Mouse (Mus musculus): ENCODE measurements around the gene Fcrl6. TPM values are rescaled to one million over a fixed set of nuclear protein-coding genes. Genes with fewer than 3 reads are reported as not detected.

Gene Fcrl6
- polyA plus RNA-seq, 1 experiment from 2014 or later = not detected

DNA sequence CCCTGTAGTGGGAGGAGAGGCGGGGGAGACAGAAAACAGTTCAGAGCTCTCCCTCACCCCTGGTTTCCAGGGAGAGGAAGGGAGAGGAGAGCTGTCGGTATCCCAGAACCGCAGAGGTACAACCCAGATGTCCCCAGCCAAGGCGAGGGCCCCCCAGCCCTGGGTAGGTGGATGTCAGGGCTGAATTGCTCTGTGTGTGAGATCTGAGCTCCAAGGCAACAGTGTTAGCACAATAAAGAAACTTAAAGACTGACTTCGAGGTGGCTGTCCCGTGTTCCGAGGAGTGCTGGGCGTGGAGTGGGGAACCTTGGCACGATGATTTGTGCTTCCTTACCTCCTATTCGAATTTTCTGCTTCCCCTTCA lies 38.9 kb downstream of the Fcrl6 start:
- H3K36me3 ChIP-seq (ENCODE audit: control insufficient read depth, insufficient read depth, low read length) = no peaks in the 10 kb centered on the region
- peak overlapping the region in 1 of 2 experiments; percentile 35; a peak in 1 of 4 replicates for H3K27ac ChIP-seq (replicated peaks in 1 of 2; ENCODE audit: control insufficient read depth in 1 of 2, insufficient read depth in 1 of 2, low read depth in 2 of 2, low read length in 2 of 2)
- peaks cover 10 to 14% of the 10 kb centered on the region in 2 experiments; a peak in 3 of 4 replicates for H3K4me1 ChIP-seq (ENCODE audit: control insufficient read depth in 2 of 2, insufficient read depth in 2 of 2, low read length in 2 of 2)
- ATAC-seq (ENCODE audit: insufficient number of reproducible peaks, insufficient read depth, low FRiP score, low read depth) = no peak
- WGBS = 4% methylated on average over 10 of the region's 10 CpGs
- peak overlapping the region; percentile 77 for H3K9ac ChIP-seq (ENCODE audit: low read length)
- H3K4me3 ChIP-seq (ENCODE audit: control insufficient read depth in 1 of 2, insufficient read depth in 1 of 2, low read depth in 1 of 2, low read length in 2 of 2) = peak overlapping the region; percentile 56 to 65
- H3K9me3 ChIP-seq (ENCODE audit: control insufficient read depth, low read length) = no peaks in the 10 kb centered on the region
- peak overlapping the region; percentile 100 for H3K4me2 ChIP-seq (ENCODE audit: low read length)
- H3K27me3 ChIP-seq (ENCODE audit: control insufficient read depth, insufficient read depth, low read length) = peaks cover 49% of the 10 kb centered on the region

- peaks cover 10 to 14% of the 10 kb centered on the region in 2 experiments; a peak in 3 of 4 replicates for H3K4me1 ChIP-seq (ENCODE audit: control insufficient read depth in 2 of 2, insufficient read depth in 2 of 2, low read length in 2 of 2)
- ATAC-seq (ENCODE audit: insufficient number of reproducible peaks, insufficient read depth, low FRiP score, low read depth) = peak; percentile 81
- H3K27ac ChIP-seq (replicated peaks in 1 of 2; ENCODE audit: control insufficient read depth in 1 of 2, insufficient read depth in 1 of 2, low read depth in 2 of 2, low read length in 2 of 2) = peak overlapping the region in 1 of 2 experiments; percentile 35; a peak in 1 of 4 replicates
- WGBS = under 1% methylated on average over 65 of the region's 66 CpGs
- peak overlapping the region; percentile 100 for H3K4me2 ChIP-seq (ENCODE audit: low read length)
- H3K27me3 ChIP-seq (ENCODE audit: control insufficient read depth, insufficient read depth, low read length) = peaks cover 50% of the 10 kb centered on the region
- no peaks in the 10 kb centered on the region for H3K9me3 ChIP-seq (ENCODE audit: control insufficient read depth, low read length)
- H3K4me3 ChIP-seq (ENCODE audit: control insufficient read depth in 1 of 2, insufficient read depth in 1 of 2, low read depth in 1 of 2, low read length in 2 of 2) = peak overlapping the region; percentile 56 to 65
- H3K36me3 ChIP-seq (ENCODE audit: control insufficient read depth, insufficient read depth, low read length) = no peaks in the 10 kb centered on the region
- peak overlapping the region; percentile 77 for H3K9ac ChIP-seq (ENCODE audit: low read length)
Measured at GRCm38 (mm10) chr1:172562641-172563464, 39.5 kb downstream of the Fcrl6 start.

GRCm38 (mm10) chr1:172555638-172556037 lies 46.7 kb downstream of the Fcrl6 start, which contains the start of gene Vsig8:
Gene Vsig8, plus strand, starts transcription at chr1:172555938.
- H3K4me2 ChIP-seq (ENCODE audit: low read length) = no peak within 1 kb of the TSS
- ATAC-seq (ENCODE audit: insufficient number of reproducible peaks, insufficient read depth, low FRiP score, low read depth) = no peak
- H3K4me1 ChIP-seq (ENCODE audit: control insufficient read depth in 2 of 2, insufficient read depth in 2 of 2, low read length in 2 of 2) = peaks cover 7 to 19% of the 10 kb centered on the region in 2 experiments
- no peaks in the 10 kb centered on the region for H3K36me3 ChIP-seq (ENCODE audit: control insufficient read depth, insufficient read depth, low read length)
- no peak within 1 kb of the TSS for H3K27ac ChIP-seq (replicated peaks in 1 of 2; ENCODE audit: control insufficient read depth in 1 of 2, insufficient read depth in 1 of 2, low read depth in 2 of 2, low read length in 2 of 2)
- H3K9me3 ChIP-seq (ENCODE audit: control insufficient read depth, low read length) = no peaks in the 10 kb centered on the region
- no peak within 1 kb of the TSS for H3K9ac ChIP-seq (ENCODE audit: low read length)
- H3K27me3 ChIP-seq (ENCODE audit: control insufficient read depth, insufficient read depth, low read length) = peaks cover 21% of the 10 kb centered on the region
- H3K4me3 ChIP-seq (ENCODE audit: control insufficient read depth in 1 of 2, insufficient read depth in 1 of 2, low read depth in 1 of 2, low read length in 2 of 2) = no peak within 1 kb of the TSS
- 70% methylated on average over 11 of the region's 11 CpGs for WGBS

- H3K9me3 ChIP-seq (ENCODE audit: control insufficient read depth, low read length) = no peaks in the 10 kb centered on the region
- peaks cover 7% of the 10 kb centered on the region for H3K27me3 ChIP-seq (ENCODE audit: control insufficient read depth, insufficient read depth, low read length)
- H3K4me1 ChIP-seq (ENCODE audit: control insufficient read depth in 2 of 2, insufficient read depth in 2 of 2, low read length in 2 of 2) = peaks cover 19 to 22% of the 10 kb centered on the region in 2 experiments
- WGBS = 56% methylated on average over 1 of the region's 1 CpGs
- no peak overlapping the region for H3K4me2 ChIP-seq (ENCODE audit: low read length)
- peak overlapping the region in 1 of 2 experiments; percentile 25; a peak in 1 of 4 replicates for H3K27ac ChIP-seq (replicated peaks in 1 of 2; ENCODE audit: control insufficient read depth in 1 of 2, insufficient read depth in 1 of 2, low read depth in 2 of 2, low read length in 2 of 2)
- H3K9ac ChIP-seq (ENCODE audit: low read length) = no peak overlapping the region
- H3K36me3 ChIP-seq (ENCODE audit: control insufficient read depth, insufficient read depth, low read length) = no peaks in the 10 kb centered on the region
- no peak overlapping the region for H3K4me3 ChIP-seq (ENCODE audit: control insufficient read depth in 1 of 2, insufficient read depth in 1 of 2, low read depth in 1 of 2, low read length in 2 of 2)
- ATAC-seq (ENCODE audit: insufficient number of reproducible peaks, insufficient read depth, low FRiP score, low read depth) = no peak
Measured at GRCm38 (mm10) chr1:172552623-172553022, 49.7 kb downstream of the Fcrl6 start.

DNA sequence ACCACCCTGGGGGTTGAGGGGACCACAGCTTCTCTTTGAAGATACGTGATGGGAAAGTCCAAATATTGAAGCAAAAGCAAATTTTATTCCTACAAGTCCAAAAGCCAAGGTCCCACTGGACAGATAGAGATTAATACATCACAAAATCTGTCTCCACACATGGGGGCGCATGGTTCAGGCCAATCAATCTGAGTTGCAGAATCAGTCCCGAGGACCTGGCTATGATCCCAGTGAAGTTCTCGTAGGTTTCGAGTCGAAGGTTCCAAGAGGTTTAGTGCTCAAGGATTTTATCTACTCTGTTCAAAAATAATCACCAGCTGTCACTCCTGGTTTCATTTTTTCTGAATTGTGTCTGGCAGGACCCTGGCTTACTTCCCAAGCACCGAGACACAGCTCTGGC lies 51.3 kb downstream of the Fcrl6 start:
- no peaks in the 10 kb centered on the region for H3K9me3 ChIP-seq (ENCODE audit: control insufficient read depth, low read length)
- H3K9ac ChIP-seq (ENCODE audit: low read length) = peak overlapping the region; percentile 44; the same call in 1 of the 2 replicates
- peak overlapping the region; percentile 36 to 41; a peak in 3 of 4 replicates for H3K4me3 ChIP-seq (ENCODE audit: control insufficient read depth in 1 of 2, insufficient read depth in 1 of 2, low read depth in 1 of 2, low read length in 2 of 2)
- H3K27me3 ChIP-seq (ENCODE audit: control insufficient read depth, insufficient read depth, low read length) = peaks cover 4% of the 10 kb centered on the region; the same call in 1 of the 2 replicates
- 24% methylated on average over 7 of the region's 7 CpGs for WGBS
- ATAC-seq (ENCODE audit: insufficient number of reproducible peaks, insufficient read depth, low FRiP score, low read depth) = no peak
- H3K4me2 ChIP-seq (ENCODE audit: low read length) = peak overlapping the region; percentile 68
- peaks cover 19 to 22% of the 10 kb centered on the region in 2 experiments for H3K4me1 ChIP-seq (ENCODE audit: control insufficient read depth in 2 of 2, insufficient read depth in 2 of 2, low read length in 2 of 2)
- H3K27ac ChIP-seq (replicated peaks in 1 of 2; ENCODE audit: control insufficient read depth in 1 of 2, insufficient read depth in 1 of 2, low read depth in 2 of 2, low read length in 2 of 2) = no peak overlapping the region
- H3K36me3 ChIP-seq (ENCODE audit: control insufficient read depth, insufficient read depth, low read length) = no peaks in the 10 kb centered on the region

- peak; percentile 73 for ATAC-seq (ENCODE audit: insufficient number of reproducible peaks, insufficient read depth, low FRiP score, low read depth)
- Histone ChIP-seq H3K9ac (ENCODE audit: low read length) (peak overlapping the region; percentile 44), H3K36me3 (ENCODE audit: control insufficient read depth, insufficient read depth, low read length) (no peaks in the 10 kb centered on the region), H3K4me2 (ENCODE audit: low read length) (peak overlapping the region; percentile 68), H3K4me3 (ENCODE audit: control insufficient read depth in 1 of 2, insufficient read depth in 1 of 2, low read depth in 1 of 2, low read length in 2 of 2) (peak overlapping the region; percentile 36 to 41), H3K4me1 (ENCODE audit: control insufficient read depth in 2 of 2, insufficient read depth in 2 of 2, low read length in 2 of 2) (peaks cover 19 to 22% of the 10 kb centered on the region in 2 experiments), H3K9me3 (ENCODE audit: control insufficient read depth, low read length) (no peaks in the 10 kb centered on the region), H3K27me3 (ENCODE audit: control insufficient read depth, insufficient read depth, low read length) (peaks cover 4% of the 10 kb centered on the region; the same call in 1 of the 2 replicates), H3K27ac (replicated peaks in 1 of 2; ENCODE audit: control insufficient read depth in 1 of 2, insufficient read depth in 1 of 2, low read depth in 2 of 2, low read length in 2 of 2) (no peak overlapping the region)
- WGBS = 0% methylated on average over 8 of the region's 8 CpGs
Measured at GRCm38 (mm10) chr1:172550551-172550951, 51.8 kb downstream of the Fcrl6 start.

DNA sequence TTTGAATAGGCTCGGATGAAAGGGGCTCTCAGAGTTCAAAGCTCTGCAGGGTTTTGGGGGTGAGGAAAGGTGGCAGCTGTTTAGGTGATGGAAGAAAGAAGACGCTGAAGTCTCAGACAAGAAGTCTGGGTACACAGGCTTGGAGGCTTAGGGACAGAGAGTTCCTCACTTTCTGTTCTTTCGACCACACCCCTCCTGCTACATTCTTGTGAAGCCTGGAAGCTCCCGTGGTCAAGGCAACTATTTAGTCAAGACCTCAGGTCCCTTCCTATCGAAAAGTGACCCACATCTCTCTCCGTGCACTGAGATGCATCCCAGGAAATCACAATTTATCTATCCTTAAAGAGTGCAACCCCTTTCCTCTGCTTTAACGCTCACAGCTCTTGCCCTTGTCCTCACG lies 52.6 kb downstream of the Fcrl6 start:
- no peaks in the 10 kb centered on the region for H3K9me3 ChIP-seq (ENCODE audit: control insufficient read depth, low read length)
- peak overlapping the region; percentile 44; the same call in 1 of the 2 replicates for H3K9ac ChIP-seq (ENCODE audit: low read length)
- peak overlapping the region; percentile 36 to 41 for H3K4me3 ChIP-seq (ENCODE audit: control insufficient read depth in 1 of 2, insufficient read depth in 1 of 2, low read depth in 1 of 2, low read length in 2 of 2)
- H3K27ac ChIP-seq (replicated peaks in 1 of 2; ENCODE audit: control insufficient read depth in 1 of 2, insufficient read depth in 1 of 2, low read depth in 2 of 2, low read length in 2 of 2) = no peak overlapping the region
- H3K27me3 ChIP-seq (ENCODE audit: control insufficient read depth, insufficient read depth, low read length) = peaks cover 4% of the 10 kb centered on the region; the same call in 1 of the 2 replicates
- peak overlapping the region; percentile 68 for H3K4me2 ChIP-seq (ENCODE audit: low read length)
- 8% methylated on average over 8 of the region's 8 CpGs for WGBS
- H3K4me1 ChIP-seq (ENCODE audit: control insufficient read depth in 2 of 2, insufficient read depth in 2 of 2, low read length in 2 of 2) = peaks cover 19 to 22% of the 10 kb centered on the region in 2 experiments
- ATAC-seq (ENCODE audit: insufficient number of reproducible peaks, insufficient read depth, low FRiP score, low read depth) = no peak
- H3K36me3 ChIP-seq (ENCODE audit: control insufficient read depth, insufficient read depth, low read length) = no peaks in the 10 kb centered on the region

Measured in heart, embryonic 14.5 days (tissue).